Mouse (Mus musculus) liver, postnatal 0 days (tissue): Measurements from ENCODE around the gene Dgkb.

Experiments
- CTCF ChIP-seq: sonication (generic); IDR thresholded peaks from 2 replicates; pipeline ENCODE4 v1.5.1; 2016; ENCODE audit warnings: antibody characterized with exemption, low read depth
- EP300 ChIP-seq: IDR thresholded peaks from 2 replicates; pipeline ENCODE4 v1.6.1; 2016; ENCODE audit warnings: antibody characterized with exemption, low read depth, mild to moderate bottlenecking

- TF ChIP-seq CTCF, result no peak
- TF ChIP-seq EP300, result no peak
These were observed 772.4 kb downstream of the Dgkb start for GRCm38 (mm10) chr12:38589951-38590350.
